Mouse (Mus musculus) erythroblast, embryonic 14.5 days (primary cell): Measurements from ENCODE around the gene Pigq. TPM values are rescaled to one million over a fixed set of nuclear protein-coding genes. Genes with fewer than 3 reads are reported as not detected.

Source experiments
- H3K27me3 ChIP-seq: 2 replicates; pipeline ENCODE4 v1.6.1; 2012; ENCODE audit warnings: inconsistent platforms; ENCODE audit not compliant: control insufficient read depth
- H3K36me3 ChIP-seq: 2 replicates; pipeline ENCODE4 v1.6.1; 2012; ENCODE audit warnings: mild to moderate bottlenecking, inconsistent platforms; ENCODE audit not compliant: control insufficient read depth
- H3K4me1 ChIP-seq: 2 replicates; pipeline ENCODE4 v1.6.1; 2012; ENCODE audit warnings: inconsistent platforms; ENCODE audit not compliant: control insufficient read depth
- H3K4me3 ChIP-seq: replicated peaks from 2 replicates; pipeline ENCODE3; 2012; ENCODE audit warnings: moderate library complexity, mild to moderate bottlenecking, inconsistent platforms
- H3K9me3 ChIP-seq: 2 replicates; pipeline ENCODE4 v1.6.1; 2012; ENCODE audit warnings: low read length, inconsistent platforms, mixed read lengths; ENCODE audit not compliant: control insufficient read depth
- GATA1 ChIP-seq: IDR thresholded peaks from 2 replicates; pipeline ENCODE4 v1.6.1; 2012; ENCODE audit warnings: low read length, inconsistent platforms, mixed read lengths
- TAL1 ChIP-seq: IDR thresholded peaks from 3 replicates; pipeline ENCODE4 v1.6.1; 2012; ENCODE audit warnings: low read length, inconsistent platforms, mixed read lengths
- polyA plus RNA-seq: library from polyadenylated mRNA; stranded (reverse); fragments of >175 nt; gene quantifications from 2 replicates; pipeline ENCODE4 v1.2.3, GENCODE M21; 2012

Gene Pigq
- polyA plus RNA-seq, 1 experiment: 164 TPM

DNA sequence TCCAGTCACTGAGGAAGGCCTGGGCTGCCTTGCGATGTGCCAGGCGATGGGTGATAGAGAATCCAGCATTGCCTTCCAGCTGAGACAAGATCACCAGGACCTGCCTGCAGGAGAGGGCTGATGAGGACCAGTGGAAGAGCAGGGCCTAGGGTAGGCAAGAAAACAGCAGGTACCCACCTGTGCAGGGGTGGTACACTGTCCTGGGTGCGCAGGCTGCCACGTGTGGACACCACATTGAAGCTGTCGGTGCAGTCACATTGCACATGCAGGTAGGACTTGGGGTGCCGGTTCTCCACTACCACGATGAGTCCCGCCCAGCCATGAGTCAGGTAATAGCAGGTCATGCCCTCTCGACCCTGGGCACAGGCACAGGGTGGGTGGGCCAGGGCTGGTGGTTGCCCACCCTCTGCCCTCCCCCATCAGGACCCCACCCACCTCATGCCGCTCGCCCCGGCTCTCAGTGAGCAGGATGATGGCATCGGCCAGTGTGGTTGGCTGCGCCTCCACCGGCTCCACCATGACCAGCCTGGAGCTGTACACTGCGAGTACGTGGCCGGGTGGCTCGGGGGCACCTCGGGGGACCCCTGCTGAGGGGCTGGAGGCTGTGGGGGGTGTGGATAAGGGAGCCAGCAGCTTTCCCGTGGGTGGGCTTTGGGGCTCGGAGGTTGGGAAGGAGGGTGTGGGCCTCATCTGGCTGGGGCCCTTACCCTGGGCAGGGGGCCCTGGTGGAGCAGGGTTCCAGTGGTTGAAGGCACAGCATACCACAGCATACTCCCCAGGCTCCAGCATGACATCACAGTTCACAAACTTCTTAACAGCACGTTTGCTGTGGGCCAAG, 15.1 kb upstream of the Pigq start:
- peaks cover 87% of the 10 kb centered on the region for H3K36me3 ChIP-seq
- TF ChIP-seq GATA1 (no peak), TAL1 (no peak)
- H3K9me3 ChIP-seq: no peaks in the 10 kb centered on the region
- peaks cover 88% of the 10 kb centered on the region for H3K4me1 ChIP-seq
- H3K27me3 ChIP-seq: no peaks in the 10 kb centered on the region
- no peak overlapping the region for H3K4me3 ChIP-seq

DNA sequence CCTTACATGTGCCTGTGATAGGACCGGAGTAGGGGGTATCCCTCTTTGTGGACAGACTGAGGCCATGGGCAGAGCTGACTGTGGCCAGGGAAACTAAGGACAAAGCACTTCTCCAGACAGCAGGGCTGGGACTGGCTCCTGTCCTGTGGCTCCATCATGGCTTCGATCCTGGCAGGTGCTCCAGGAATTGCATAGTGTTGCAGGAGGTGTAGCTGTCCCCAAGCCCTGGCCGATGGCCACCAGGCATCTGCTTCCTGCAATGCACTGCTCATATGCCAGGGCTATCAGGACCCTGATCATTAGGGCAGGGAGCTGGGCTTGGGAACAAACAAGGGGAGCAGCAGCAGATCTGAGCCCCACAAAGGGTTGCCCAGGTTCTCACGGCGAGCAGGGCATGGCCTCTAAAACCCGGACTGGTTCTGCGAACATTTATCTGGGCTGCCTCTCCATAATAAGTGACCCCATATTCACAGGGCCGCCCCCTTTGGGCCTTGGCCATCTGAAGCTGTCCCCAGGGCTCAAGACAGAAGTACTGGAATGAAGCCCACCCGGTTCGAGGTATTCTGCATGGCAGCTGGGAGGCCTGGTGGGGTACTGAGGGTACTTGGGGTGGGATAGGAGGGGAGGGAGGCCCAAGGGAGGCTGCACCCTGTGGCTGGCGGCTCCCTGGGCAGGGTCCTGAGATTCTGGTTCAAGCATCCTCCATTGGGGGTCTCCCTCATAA, 14.2 kb upstream of the Pigq start:
- Histone ChIP-seq H3K9me3 (no peaks in the 10 kb centered on the region), H3K4me3 (no peak overlapping the region), H3K4me1 (peaks cover 83% of the 10 kb centered on the region), H3K36me3 (peaks cover 78% of the 10 kb centered on the region), H3K27me3 (peaks cover 4% of the 10 kb centered on the region)
- no peak for TF ChIP-seq TAL1
- no peak for TF ChIP-seq GATA1

DNA sequence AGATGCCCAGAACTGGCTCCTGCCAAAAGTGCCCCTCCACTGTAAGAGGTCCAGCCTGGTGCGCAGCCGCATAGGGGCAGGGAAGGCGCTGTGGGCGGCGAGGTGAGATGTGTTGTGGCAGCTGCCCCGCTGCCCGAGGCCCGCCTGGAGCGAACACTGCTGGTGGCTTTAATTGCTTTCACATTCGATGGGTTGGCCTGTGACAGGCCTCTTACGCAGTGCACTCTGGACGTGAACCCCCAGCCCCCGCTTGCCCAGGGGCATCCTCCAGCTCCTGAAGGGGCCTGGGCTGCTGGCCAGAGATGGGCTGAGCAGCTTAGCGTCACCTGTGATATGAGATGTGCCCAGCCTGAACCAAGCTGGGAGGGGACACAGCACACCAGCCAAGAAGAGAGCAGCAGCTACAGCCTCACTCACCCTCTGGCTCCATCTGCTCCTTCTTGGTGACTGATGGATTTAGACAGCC, 12.9 kb upstream of the Pigq start:
- H3K27me3 ChIP-seq: peaks cover 17% of the 10 kb centered on the region
- no peaks in the 10 kb centered on the region; the same call in 1 of the 2 replicates for H3K9me3 ChIP-seq
- TF ChIP-seq TAL1 (no peak), GATA1 (no peak)
- peaks cover 69% of the 10 kb centered on the region for H3K4me1 ChIP-seq
- no peak overlapping the region for H3K4me3 ChIP-seq
- peaks cover 64% of the 10 kb centered on the region for H3K36me3 ChIP-seq

DNA sequence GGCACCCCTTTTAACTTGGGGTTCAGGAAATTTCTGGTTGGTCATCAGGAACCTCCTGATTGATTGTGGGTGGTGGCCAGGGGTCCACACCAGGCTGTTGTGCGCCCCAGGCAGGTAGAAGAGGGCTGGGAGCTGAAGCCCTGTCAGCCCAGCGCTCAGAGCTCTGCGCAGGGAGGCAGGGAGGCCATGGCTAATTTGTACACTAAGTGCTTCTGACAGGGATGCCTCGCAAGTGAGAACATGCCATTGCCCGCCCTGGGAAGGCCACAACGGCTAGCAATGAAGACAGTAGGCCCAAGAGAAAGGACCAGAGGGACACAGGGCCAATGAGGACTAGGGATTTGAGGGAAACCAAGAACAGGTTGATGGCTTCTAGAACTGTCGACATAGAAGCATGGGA, 11.9 kb upstream of the Pigq start:
- H3K36me3 ChIP-seq: peaks cover 55% of the 10 kb centered on the region

DNA sequence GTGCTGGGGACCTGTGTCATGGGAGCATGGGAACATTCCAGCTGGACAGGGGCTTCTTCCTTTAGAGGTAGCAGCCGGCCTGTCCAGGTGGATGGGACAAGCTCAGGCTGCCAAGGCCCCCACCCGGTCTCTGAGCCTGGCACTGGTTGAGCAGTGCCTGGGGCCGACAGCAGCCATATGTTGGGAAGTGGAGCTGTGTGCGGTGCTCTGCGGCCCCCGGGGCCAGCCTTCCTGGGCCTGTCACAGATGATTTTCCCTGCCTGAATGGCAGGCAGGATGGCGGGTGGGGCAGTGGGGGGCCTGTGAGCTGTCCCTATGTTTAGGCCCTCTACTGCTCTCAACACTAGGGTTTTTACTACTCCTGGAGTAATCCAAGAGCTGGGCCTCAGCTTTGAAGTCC, 11.5 kb upstream of the Pigq start:
- H3K36me3 ChIP-seq: peaks cover 50% of the 10 kb centered on the region
- peaks cover 32% of the 10 kb centered on the region for H3K27me3 ChIP-seq
- H3K4me1 ChIP-seq: peaks cover 68% of the 10 kb centered on the region
- H3K4me3 ChIP-seq: no peak overlapping the region
- no peak for TF ChIP-seq GATA1
- TF ChIP-seq TAL1: no peak
- peaks cover 13% of the 10 kb centered on the region; the same call in 1 of the 2 replicates for H3K9me3 ChIP-seq

More for the DNA sequence above, 11.9 kb upstream of the Pigq start:
- H3K9me3 ChIP-seq: peaks cover 8% of the 10 kb centered on the region; the same call in 1 of the 2 replicates
- TF ChIP-seq GATA1 (no peak), TAL1 (no peak)
- H3K4me1 ChIP-seq: peaks cover 68% of the 10 kb centered on the region
- peaks cover 27% of the 10 kb centered on the region for H3K27me3 ChIP-seq
- no peak overlapping the region for H3K4me3 ChIP-seq

DNA sequence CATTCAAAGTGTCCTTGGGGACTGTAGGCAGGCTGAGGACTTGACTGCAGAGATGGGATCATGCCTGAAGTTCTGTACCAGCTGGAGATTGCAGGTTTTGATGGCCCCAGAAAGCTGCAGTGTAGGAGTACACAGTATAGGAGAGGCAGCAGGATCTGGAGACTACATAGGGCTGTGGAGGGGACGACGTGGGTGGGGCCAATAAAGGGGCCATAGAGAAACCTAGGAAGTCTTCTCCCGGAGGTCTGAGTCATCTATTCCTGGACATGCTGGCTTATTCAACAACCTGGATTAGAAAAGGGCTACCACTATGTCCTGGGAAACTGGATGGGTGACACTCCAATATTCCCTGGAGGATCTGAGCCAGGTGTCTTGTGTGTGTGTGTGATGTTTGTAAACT, 11.0 kb upstream of the Pigq start:
- Histone ChIP-seq H3K4me3 (no peak overlapping the region), H3K4me1 (peaks cover 67% of the 10 kb centered on the region), H3K9me3 (peaks cover 15% of the 10 kb centered on the region; the same call in 1 of the 2 replicates), H3K27me3 (peaks cover 36% of the 10 kb centered on the region), H3K36me3 (peaks cover 46% of the 10 kb centered on the region)
- TF ChIP-seq GATA1: no peak
- no peak for TF ChIP-seq TAL1

DNA sequence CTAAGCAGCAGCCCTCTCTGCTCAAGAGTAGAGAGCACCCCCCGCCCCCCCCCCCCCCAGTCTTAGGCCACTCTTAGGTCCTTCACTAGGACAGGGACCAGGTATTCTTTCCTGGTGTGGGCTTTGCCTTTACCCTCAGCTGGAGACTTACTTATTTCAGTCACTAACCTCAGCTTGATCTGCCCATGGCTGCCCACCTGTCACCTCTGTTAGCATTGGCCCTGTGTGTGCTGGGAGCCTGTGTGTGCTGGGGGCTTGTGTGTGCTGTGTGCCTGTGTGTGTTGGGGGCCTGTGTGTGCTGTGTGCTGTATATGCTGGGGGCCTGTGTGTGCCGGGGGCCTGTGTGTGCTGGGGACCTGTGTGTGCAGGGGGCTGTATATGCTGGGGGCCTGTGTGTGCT, 9.9 kb upstream of the Pigq start:
- Histone ChIP-seq H3K9me3 (peaks cover 15% of the 10 kb centered on the region; the same call in 1 of the 2 replicates), H3K36me3 (peaks cover 36% of the 10 kb centered on the region), H3K4me3 (no peak overlapping the region), H3K27me3 (peaks cover 47% of the 10 kb centered on the region), H3K4me1 (peaks cover 63% of the 10 kb centered on the region)
- no peak for TF ChIP-seq GATA1
- no peak for TF ChIP-seq TAL1

DNA sequence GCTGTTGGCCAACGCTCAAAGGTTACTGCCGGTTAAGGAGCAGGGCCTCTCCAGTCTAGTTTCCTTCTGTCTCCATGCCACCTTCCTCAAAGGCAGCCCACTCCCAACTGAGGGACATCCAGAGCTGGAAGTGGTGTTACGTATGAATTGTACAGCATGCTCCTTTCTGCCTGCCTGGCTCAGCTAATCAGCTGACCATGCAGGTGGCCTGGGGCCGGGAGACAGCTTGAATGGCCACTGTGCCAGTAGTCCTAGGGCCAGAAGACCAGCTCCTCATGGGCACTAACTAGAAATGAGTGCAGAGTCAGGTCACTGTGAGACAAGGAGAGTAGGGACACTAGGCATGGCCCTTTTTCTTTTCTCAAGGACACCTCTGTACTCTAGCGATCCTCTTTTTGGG, 8.4 kb upstream of the Pigq start:
- H3K4me3 ChIP-seq: no peak overlapping the region
- TF ChIP-seq GATA1 (no peak), TAL1 (no peak)
- H3K4me1 ChIP-seq: peaks cover 53% of the 10 kb centered on the region
- peaks cover 49% of the 10 kb centered on the region for H3K27me3 ChIP-seq
- H3K9me3 ChIP-seq: peaks cover 15% of the 10 kb centered on the region; the same call in 1 of the 2 replicates
- peaks cover 24% of the 10 kb centered on the region for H3K36me3 ChIP-seq
